Mouse (Mus musculus): ENCODE measurements at regions not wholly inside any gene's neighbourhood (a gene's known extent, or its start where the extent isn't known, plus 50 kb on each side); places are given as distances from the start of the nearest gene placed in this dataset.

DNA sequence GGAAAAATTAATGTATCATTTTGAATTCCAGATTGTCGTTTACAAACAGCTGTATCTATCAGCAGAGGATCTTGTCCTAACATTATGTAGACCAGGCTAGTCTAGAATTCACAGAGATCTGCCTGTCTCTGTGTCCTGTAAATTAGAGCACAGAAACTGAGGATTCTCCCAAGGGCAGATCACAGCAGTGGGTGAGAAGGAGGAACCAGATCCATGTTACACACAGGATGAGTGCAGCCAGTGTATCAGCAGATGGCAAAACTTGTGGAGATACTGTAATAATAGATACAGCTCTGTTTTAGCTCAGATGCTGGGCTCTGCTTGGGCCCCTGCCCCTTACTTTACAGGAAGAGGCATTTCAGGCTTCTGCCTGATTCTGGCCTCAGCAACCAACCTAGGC, 1384.0 kb upstream of the 1700008P02Rik start:
- no peaks in the 10 kb centered on the region for H3K36me3 ChIP-seq (ENCODE audit: control insufficient read depth, insufficient read depth, low read length)
- no peaks in the 10 kb centered on the region for H3K4me1 ChIP-seq (replicated peaks; ENCODE audit: control insufficient read depth, insufficient read depth, low read length)
- DNase-seq (ENCODE audit: low spot score), result no peak
- no peak overlapping the region for H3K27ac ChIP-seq (ENCODE audit: low read depth, low read length)
- no peak overlapping the region for H3K4me3 ChIP-seq (ENCODE audit: low read depth, low read length)
- no peak overlapping the region for H3K9ac ChIP-seq (ENCODE audit: low read depth, low read length)
- no peaks in the 10 kb centered on the region for H3K9me3 ChIP-seq (ENCODE audit: control insufficient read depth, low read length)
- WGBS, result 86% methylated on average over 1 of the region's 1 CpGs
- no peaks in the 10 kb centered on the region for H3K27me3 ChIP-seq (replicated peaks; ENCODE audit: control insufficient read depth, insufficient read depth, low read length)
- no peak overlapping the region for H3K4me2 ChIP-seq
- ATAC-seq (replicated peaks; ENCODE audit: low FRiP score), result no peak

DNA sequence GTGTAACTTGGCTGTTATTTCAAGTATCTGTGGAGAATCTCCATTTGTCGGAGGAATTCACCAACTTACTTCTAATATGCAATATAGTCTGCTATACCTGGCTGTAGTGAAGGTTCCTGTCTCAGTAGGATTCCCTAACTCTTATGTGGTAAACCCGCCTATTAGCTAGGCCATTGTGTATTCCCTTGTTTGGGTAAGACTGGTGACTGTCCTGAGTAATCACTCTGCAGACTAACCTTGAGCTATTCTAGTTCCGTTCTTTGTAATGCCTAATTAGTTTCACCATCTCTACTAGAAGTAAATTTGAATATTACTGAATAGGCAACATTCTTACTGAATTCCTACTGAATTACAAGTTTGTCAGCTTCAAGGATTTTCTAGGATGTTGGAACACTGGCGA, 1380.8 kb upstream of the 1700008P02Rik start:
- Histone ChIP-seq H3K9ac (ENCODE audit: low read depth, low read length) (no peak overlapping the region), H3K4me1 (replicated peaks; ENCODE audit: control insufficient read depth, insufficient read depth, low read length) (no peaks in the 10 kb centered on the region), H3K4me2 (no peak overlapping the region), H3K27ac (ENCODE audit: low read depth, low read length) (no peak overlapping the region), H3K36me3 (ENCODE audit: control insufficient read depth, insufficient read depth, low read length) (no peaks in the 10 kb centered on the region), H3K4me3 (ENCODE audit: low read depth, low read length) (no peak overlapping the region), H3K27me3 (replicated peaks; ENCODE audit: control insufficient read depth, insufficient read depth, low read length) (no peaks in the 10 kb centered on the region), H3K9me3 (ENCODE audit: control insufficient read depth, low read length) (no peaks in the 10 kb centered on the region)
- ATAC-seq (replicated peaks; ENCODE audit: low FRiP score) (no peak), DNase-seq (ENCODE audit: low spot score) (no peak)
- 82% methylated on average over 4 of the region's 4 CpGs for WGBS

DNA sequence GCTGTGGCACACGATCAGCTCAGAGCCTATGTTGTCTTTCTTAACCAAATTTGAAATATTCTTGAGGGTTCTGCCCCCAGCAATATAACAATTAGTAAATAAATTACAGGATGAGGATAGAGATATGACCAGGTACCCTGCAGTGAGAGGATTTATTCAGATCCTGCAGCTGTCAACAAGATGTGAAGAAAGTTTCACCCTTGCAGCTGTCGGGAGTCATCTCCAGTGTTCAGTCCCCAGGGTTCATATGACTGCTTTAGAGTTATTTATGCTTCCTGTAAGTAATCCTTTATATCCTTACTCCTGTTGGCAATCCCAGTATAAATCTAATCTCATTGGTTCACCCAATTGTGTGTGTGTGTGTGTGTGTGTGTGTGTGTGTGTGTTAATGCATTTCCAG, 1372.1 kb upstream of the 1700008P02Rik start:
- 83% methylated on average over 2 of the region's 2 CpGs for WGBS
- Histone ChIP-seq H3K9ac (ENCODE audit: low read depth, low read length) (no peak overlapping the region), H3K27ac (ENCODE audit: low read depth, low read length) (no peak overlapping the region), H3K4me2 (no peak overlapping the region), H3K4me1 (replicated peaks; ENCODE audit: control insufficient read depth, insufficient read depth, low read length) (no peaks in the 10 kb centered on the region), H3K9me3 (ENCODE audit: control insufficient read depth, low read length) (no peaks in the 10 kb centered on the region), H3K27me3 (replicated peaks; ENCODE audit: control insufficient read depth, insufficient read depth, low read length) (no peaks in the 10 kb centered on the region), H3K4me3 (ENCODE audit: low read depth, low read length) (no peak overlapping the region), H3K36me3 (ENCODE audit: control insufficient read depth, insufficient read depth, low read length) (no peaks in the 10 kb centered on the region)
- ATAC-seq (replicated peaks; ENCODE audit: low FRiP score), result no peak
- no peak for DNase-seq (ENCODE audit: low spot score)

DNA sequence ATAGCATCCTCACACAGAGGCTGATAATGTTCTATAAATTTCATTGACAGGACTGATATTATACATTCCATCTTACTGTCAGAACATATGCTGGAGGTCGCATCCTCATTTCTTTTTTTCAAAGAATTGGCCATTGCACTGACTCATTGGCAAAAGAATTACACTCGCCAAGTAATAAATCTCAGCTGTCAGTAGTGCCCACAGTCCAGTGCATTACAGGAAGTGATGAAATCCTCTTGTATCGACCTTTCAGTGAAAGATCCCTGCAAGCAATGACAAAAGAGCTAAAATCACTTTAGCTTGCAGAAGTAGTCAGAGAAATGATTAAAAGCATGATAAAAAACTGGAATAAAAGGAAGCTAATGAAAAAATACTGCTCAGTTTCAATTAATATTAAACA, 1353.0 kb upstream of the 1700008P02Rik start:
- no peak for DNase-seq (ENCODE audit: low spot score)
- H3K27me3 ChIP-seq (replicated peaks; ENCODE audit: control insufficient read depth, insufficient read depth, low read length), result no peaks in the 10 kb centered on the region
- H3K9me3 ChIP-seq (ENCODE audit: control insufficient read depth, low read length), result no peaks in the 10 kb centered on the region
- no peak overlapping the region for H3K9ac ChIP-seq (ENCODE audit: low read depth, low read length)
- H3K36me3 ChIP-seq (ENCODE audit: control insufficient read depth, insufficient read depth, low read length), result no peaks in the 10 kb centered on the region
- ATAC-seq (replicated peaks; ENCODE audit: low FRiP score), result no peak
- no peak overlapping the region for H3K27ac ChIP-seq (ENCODE audit: low read depth, low read length)
- no peak overlapping the region for H3K4me3 ChIP-seq (ENCODE audit: low read depth, low read length)
- WGBS, result 48% methylated on average over 3 of the region's 3 CpGs
- no peak overlapping the region for H3K4me2 ChIP-seq
- no peaks in the 10 kb centered on the region for H3K4me1 ChIP-seq (replicated peaks; ENCODE audit: control insufficient read depth, insufficient read depth, low read length)

DNA sequence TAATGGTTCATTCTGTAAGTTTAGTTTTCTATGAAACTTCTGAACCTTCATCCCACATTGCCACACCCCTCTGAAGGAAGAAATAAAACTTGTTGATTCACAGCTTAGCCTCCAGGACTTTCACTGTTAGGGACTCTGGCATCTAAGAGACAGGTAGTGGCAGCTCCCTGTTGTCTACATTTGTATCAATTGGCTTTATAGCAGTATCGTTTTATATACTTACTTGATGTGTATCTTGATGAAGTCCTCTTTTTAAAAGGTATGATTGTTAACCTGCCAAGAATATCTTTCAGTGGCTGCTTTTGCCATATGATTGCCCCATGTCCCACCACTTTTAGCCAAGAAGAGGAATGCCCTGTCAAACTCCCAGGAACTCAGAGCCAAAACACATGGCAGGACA, 1333.7 kb upstream of the 1700008P02Rik start:
- no peak overlapping the region for H3K27ac ChIP-seq (ENCODE audit: low read depth, low read length)
- H3K4me3 ChIP-seq (ENCODE audit: low read depth, low read length), result no peak overlapping the region
- H3K9ac ChIP-seq (ENCODE audit: low read depth, low read length), result no peak overlapping the region
- no peak overlapping the region for H3K4me2 ChIP-seq
- H3K4me1 ChIP-seq (replicated peaks; ENCODE audit: control insufficient read depth, insufficient read depth, low read length), result no peaks in the 10 kb centered on the region
- no peak for DNase-seq (ENCODE audit: low spot score)
- WGBS, result 64% methylated on average over 1 of the region's 1 CpGs
- no peaks in the 10 kb centered on the region for H3K9me3 ChIP-seq (ENCODE audit: control insufficient read depth, low read length)
- no peak for ATAC-seq (replicated peaks; ENCODE audit: low FRiP score)
- no peaks in the 10 kb centered on the region for H3K36me3 ChIP-seq (ENCODE audit: control insufficient read depth, insufficient read depth, low read length)
- H3K27me3 ChIP-seq (replicated peaks; ENCODE audit: control insufficient read depth, insufficient read depth, low read length), result no peaks in the 10 kb centered on the region

DNA sequence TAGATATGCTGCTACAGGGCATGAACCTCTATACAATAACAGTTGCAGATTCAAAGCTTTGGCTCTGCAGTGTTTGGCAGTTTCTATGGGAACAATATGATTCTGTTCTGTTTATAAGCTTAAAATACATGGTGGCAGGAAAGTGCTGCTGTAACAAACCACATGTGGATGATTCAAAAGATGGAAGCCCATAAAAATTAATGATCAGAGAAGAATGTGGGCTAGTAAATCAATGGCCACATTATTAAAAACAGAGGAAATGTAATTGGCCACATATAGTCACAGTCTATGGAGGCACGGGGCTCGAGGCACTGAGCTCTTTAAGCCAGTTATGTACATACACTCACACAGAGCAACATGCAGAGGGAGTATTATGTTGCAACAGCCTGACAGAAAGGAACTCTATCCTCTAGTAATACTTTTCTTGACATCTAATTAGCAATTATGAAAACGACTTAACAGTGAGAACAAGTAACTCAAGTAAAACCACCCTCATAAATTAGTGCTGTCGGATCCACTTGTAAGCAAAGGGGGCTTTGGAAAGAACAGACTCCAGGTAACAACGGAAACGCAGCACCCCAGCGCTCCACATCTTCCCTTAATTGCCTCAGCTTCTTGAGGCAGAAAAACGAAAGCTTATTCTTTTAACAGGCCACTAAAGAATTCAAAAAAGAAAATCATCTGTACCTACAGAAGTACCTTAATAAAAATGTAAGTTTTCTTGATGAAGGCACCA, 1323.6 kb upstream of the 1700008P02Rik start:
- no peaks in the 10 kb centered on the region for H3K36me3 ChIP-seq (ENCODE audit: control insufficient read depth, insufficient read depth, low read length)
- no peak overlapping the region for H3K4me3 ChIP-seq (ENCODE audit: low read depth, low read length)
- ATAC-seq (replicated peaks; ENCODE audit: low FRiP score), result no peak
- no peaks in the 10 kb centered on the region for H3K27me3 ChIP-seq (replicated peaks; ENCODE audit: control insufficient read depth, insufficient read depth, low read length)
- no peaks in the 10 kb centered on the region for H3K9me3 ChIP-seq (ENCODE audit: control insufficient read depth, low read length)
- 69% methylated on average over 8 of the region's 8 CpGs for WGBS
- no peaks in the 10 kb centered on the region for H3K4me1 ChIP-seq (replicated peaks; ENCODE audit: control insufficient read depth, insufficient read depth, low read length)
- H3K4me2 ChIP-seq, result no peak overlapping the region
- DNase-seq (ENCODE audit: low spot score), result no peak
- H3K9ac ChIP-seq (ENCODE audit: low read depth, low read length), result no peak overlapping the region
- H3K27ac ChIP-seq (ENCODE audit: low read depth, low read length), result no peak overlapping the region
